Comparison of ENCODE assay signal across 33 mouse cellular contexts in the genomic region with DNA sequence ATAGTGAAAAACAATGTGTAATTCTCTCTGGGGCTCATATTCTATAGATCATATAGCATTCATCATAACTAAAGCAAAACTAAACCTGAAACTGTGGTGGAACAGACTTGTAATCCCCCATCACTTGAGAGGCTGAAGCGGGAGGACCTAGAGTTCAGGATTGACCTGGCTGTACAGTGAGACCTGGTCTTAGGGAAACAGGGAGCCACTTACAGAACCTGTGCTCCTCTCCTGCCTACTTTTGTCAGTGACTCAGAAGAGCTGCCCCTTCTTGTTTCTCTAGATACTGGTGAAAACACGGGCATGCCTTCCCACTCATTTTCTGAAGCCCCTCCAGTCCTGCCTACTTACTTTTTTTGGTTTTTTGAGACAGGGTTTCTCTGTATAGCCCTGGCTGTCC. TPM values are rescaled to one million over a fixed set of nuclear protein-coding genes. Genes with fewer than 3 reads are reported as not detected.
DNase-seq lines count a peak whose midpoint lies in the region; ATAC-seq and TF ChIP-seq lines count a peak whose summit lies in the region.
"Had no signal": no experiment of that assay in that cellular context is flagged by ENCODE, and none has a peak within 500 bp of the region (broad histone marks: within the 10 kb centered on the region; RNA-seq: fewer than 3 reads in every experiment).

No protein-coding gene starts in this region.

- ATAC-seq in liver, embryonic 12.5 days = no peak
- no peak for ATAC-seq in liver, embryonic 11.5 days (replicated peaks; ENCODE audit: low FRiP score)
- peak; percentile 13 for ATAC-seq in granulocyte monocyte progenitor cell, adult 5-6 weeks (replicated peaks; ENCODE audit: poor library complexity, severe bottlenecking)
- ATAC-seq: activated CD4-positive, CD25-positive, alpha-beta regulatory T cell, adult 4 months; forebrain, postnatal 0 days; intestine, postnatal 0 days; midbrain, embryonic 16.5 days had no signal

- no peak overlapping the region for H3K4me2 ChIP-seq in liver, embryonic 12.5 days
- H3K4me2 ChIP-seq in liver, embryonic 11.5 days = no peak overlapping the region
- H3K4me2 ChIP-seq: forebrain, embryonic 12.5 days; heart, embryonic 12.5 days; hindbrain, embryonic 13.5 days; limb, embryonic 15.5 days; liver, embryonic 15.5 days; lung, embryonic 14.5 days; midbrain, embryonic 11.5 days; neural tube, embryonic 13.5 days had no signal

- H3K9me3 ChIP-seq in liver, embryonic 12.5 days (replicated peaks) = no peaks in the 10 kb centered on the region
- no peaks in the 10 kb centered on the region for H3K9me3 ChIP-seq in liver, embryonic 11.5 days (ENCODE audit: control insufficient read depth, low read length)
- no peaks in the 10 kb centered on the region for H3K9me3 ChIP-seq in MEL (replicated peaks; ENCODE audit: insufficient read depth, low read length)
- H3K9me3 ChIP-seq: forebrain, embryonic 12.5 days; G1E; heart, embryonic 12.5 days; hindbrain, embryonic 13.5 days; limb, embryonic 10.5 days; limb, embryonic 15.5 days; liver, embryonic 15.5 days; neural tube, embryonic 13.5 days had no signal

- TF ChIP-seq POLR2A in MEL (IDR thresholded peaks at IDR 0.05; ENCODE audit: control insufficient read depth in 1 of 2, insufficient read depth in 1 of 2, low read depth in 1 of 2, low read length in 2 of 2, poor library complexity in 1 of 2) = peak in 1 of 2 experiments; percentile 11; a peak in 1 of 4 replicates

- no peak for TF ChIP-seq RAD21 in MEL (IDR thresholded peaks at IDR 0.05; ENCODE audit: low read depth, low read length)

- WGBS in liver, embryonic 12.5 days (ENCODE audit: insufficient replicate concordance) = 69% methylated on average over 2 of the region's 2 CpGs
- WGBS in liver, embryonic 11.5 days = 77% methylated on average over 2 of the region's 2 CpGs

- TF ChIP-seq CTCF in MEL (IDR thresholded peaks at IDR 0.05 in 2 of 3, conservative IDR thresholded peaks at IDR 0.05 in 1 of 3; ENCODE audit: control insufficient read depth in 1 of 3, insufficient read depth in 1 of 3, low read depth in 2 of 3, low read length in 3 of 3, poor library complexity in 1 of 3, severe bottlenecking in 1 of 3) = no peak

- H3K36me3 ChIP-seq in liver, embryonic 12.5 days = peaks cover 92% of the 10 kb centered on the region
- peaks cover 28% of the 10 kb centered on the region for H3K36me3 ChIP-seq in liver, embryonic 11.5 days (ENCODE audit: control insufficient read depth, insufficient read depth, low read length)
- peaks cover 7 to 12% of the 10 kb centered on the region in 2 experiments for H3K36me3 ChIP-seq in MEL (ENCODE audit: control insufficient read depth in 1 of 2, insufficient read depth in 2 of 2, low read length in 2 of 2)

- no peak for DNase-seq in liver, embryonic 11.5 days (ENCODE audit: low spot score)
- DNase-seq in MEL (ENCODE audit: low read depth, low spot score) = peak; percentile 50
- no peak for DNase-seq in frontal cortex, adult 2 months (ENCODE audit: extremely low spot score in 1 of 2, low spot score in 1 of 2)
- no peak for DNase-seq in lung, postnatal 36 days
- DNase-seq in right cerebral cortex, adult 18-20 months = no peak
- DNase-seq: adrenal gland, adult 2 months; cerebellum, adult 2 months; gastrocnemius, postnatal 14 days; heart, adult 18-20 months; heart, postnatal 4 days; kidney, postnatal 25 days; lung, embryonic 14.5 days; lung, postnatal 14 days; thymus, adult 2 months; thymus, postnatal 36 days had no signal

- H3K9ac ChIP-seq in liver, embryonic 12.5 days = no peak overlapping the region
- H3K9ac ChIP-seq in liver, embryonic 11.5 days (ENCODE audit: low read depth, low read length) = no peak overlapping the region
- no peak overlapping the region for H3K9ac ChIP-seq in MEL (ENCODE audit: control insufficient read depth, low read depth, low read length, poor library complexity, severe bottlenecking)
- H3K9ac ChIP-seq: forebrain, embryonic 12.5 days; forebrain, postnatal 0 days; heart, embryonic 12.5 days; hindbrain, embryonic 13.5 days; limb, embryonic 15.5 days; liver, embryonic 15.5 days; lung, embryonic 14.5 days had no signal

- no peak overlapping the region for H3K4me3 ChIP-seq in liver, embryonic 12.5 days
- no peak overlapping the region for H3K4me3 ChIP-seq in liver, embryonic 11.5 days (ENCODE audit: low read depth, low read length)
- H3K4me3 ChIP-seq in MEL (ENCODE audit: control insufficient read depth in 1 of 2, insufficient read depth in 1 of 2, low read depth in 2 of 2, low read length in 2 of 2) = no peak overlapping the region
- H3K4me3 ChIP-seq: forebrain, embryonic 12.5 days; heart, embryonic 12.5 days; hindbrain, embryonic 13.5 days; limb, embryonic 10.5 days; limb, embryonic 15.5 days; liver, embryonic 15.5 days; neural tube, embryonic 13.5 days had no signal

- peaks cover 12% of the 10 kb centered on the region for H3K4me1 ChIP-seq in liver, embryonic 12.5 days
- 0 out of 2 replicates have a peak, but pooled peaks cover 4% of the 10 kb centered on the region for H3K4me1 ChIP-seq in liver, embryonic 11.5 days (replicated peaks; ENCODE audit: control insufficient read depth, insufficient read depth, low read length)
- H3K4me1 ChIP-seq in MEL (ENCODE audit: control insufficient read depth in 1 of 2, insufficient read depth in 2 of 2, low read length in 2 of 2) = no peaks in the 10 kb centered on the region

- peak overlapping the region; percentile 51; the same call in 1 of the 2 replicates for H3K27ac ChIP-seq in liver, embryonic 12.5 days
- H3K27ac ChIP-seq in liver, embryonic 11.5 days (ENCODE audit: low read depth, low read length) = no peak overlapping the region
- no peak overlapping the region for H3K27ac ChIP-seq in MEL (ENCODE audit: control insufficient read depth, low read depth, low read length)
- H3K27ac ChIP-seq: forebrain, embryonic 12.5 days; limb, embryonic 10.5 days; limb, embryonic 15.5 days; neural tube, embryonic 13.5 days had no signal

- peaks cover 10% of the 10 kb centered on the region for H3K79me2 ChIP-seq in MEL (ENCODE audit: control insufficient read depth, insufficient read depth, low read length, poor library complexity)

- TF ChIP-seq EP300 in MEL (IDR thresholded peaks at IDR 0.05; ENCODE audit: low read depth in 1 of 2, low read length in 2 of 2) = no peak

- H3K27me3 ChIP-seq in liver, embryonic 12.5 days (replicated peaks) = no peaks in the 10 kb centered on the region
- no peaks in the 10 kb centered on the region for H3K27me3 ChIP-seq in liver, embryonic 11.5 days (replicated peaks; ENCODE audit: control insufficient read depth, insufficient read depth, low read length)
- no peaks in the 10 kb centered on the region for H3K27me3 ChIP-seq in MEL (ENCODE audit: control insufficient read depth in 1 of 2, insufficient read depth in 2 of 2, low read length in 2 of 2)
- H3K27me3 ChIP-seq: CH12.LX; forebrain, embryonic 12.5 days; heart, embryonic 12.5 days; hindbrain, embryonic 13.5 days; limb, embryonic 15.5 days; liver, embryonic 15.5 days; neural tube, embryonic 13.5 days had no signal

TF ChIP-seq in MEL, 35 proteins besides CTCF, POLR2A, EP300 and RAD21:
- TF ChIP-seq ZC3H11A (IDR thresholded peaks at IDR 0.05; ENCODE audit: low read depth, low read length) (no peak), ZMIZ1 (IDR thresholded peaks at IDR 0.05; ENCODE audit: low read depth, low read length) (peak; percentile 32; the same call in 1 of the 2 replicates)

RNA-seq across cellular contexts. Expression of a gene that starts 14.7 kb away (rescaled TPM):
- 2,705 and 2,706 TPM in 2 replicates for polyA plus RNA-seq in liver, embryonic 12.5 days (2016; fragmentation: Nextera tagmentation; extraction: Ambion mirVana)
- polyA plus RNA-seq in liver, embryonic 11.5 days (2014; fragmentation: Nextera tagmentation; extraction: Ambion mirVana) = 4,536 and 4,551 TPM in 2 replicates
- 11,891 and 13,182 TPM in 2 replicates for total RNA-seq in MEL (2012; rRNA removed)
- over 10,000 TPM; 11,701 to 60,504 TPM for polyA plus RNA-seq in MEL (2012; ENCODE audit: insufficient read depth in 1 of 2, insufficient read length in 2 of 2, low read depth in 1 of 2, low replicate concordance in 2 of 2, missing spikeins in 1 of 2)
- 11,615 and 12,636 TPM in 2 replicates for total RNA-seq in granulocyte monocyte progenitor cell, adult 5-6 weeks (2014; fragmentation: Nextera tagmentation)
- 9,337 and 10,965 TPM in 2 replicates for total RNA-seq in granulocyte monocyte progenitor cell, adult 5-6 weeks (2017)
- 3,478 and 3,677 TPM in 2 replicates for polyA plus RNA-seq in frontal cortex, adult 2 months (2012; rRNA removed)

RNA-seq across cellular contexts. Expression of a gene that starts 25.7 kb away (rescaled TPM):
- 1.0 and 1.1 TPM in 2 replicates for polyA plus RNA-seq in liver, embryonic 12.5 days (2016; fragmentation: Nextera tagmentation; extraction: Ambion mirVana)
- 0.96 and 1.2 TPM in 2 replicates for polyA plus RNA-seq in liver, embryonic 11.5 days (2014; fragmentation: Nextera tagmentation; extraction: Ambion mirVana)
- 1.0 and 1.8 TPM in 2 replicates for total RNA-seq in MEL (2012; rRNA removed)
- polyA plus RNA-seq in MEL (2012; ENCODE audit: insufficient read depth in 1 of 2, insufficient read length in 2 of 2, low read depth in 1 of 2, low replicate concordance in 2 of 2, missing spikeins in 1 of 2) = under 1 TPM in 1 of 2 experiments, not detected in 1; 0.36 TPM
- not detected in 2 replicates for total RNA-seq in granulocyte monocyte progenitor cell, adult 5-6 weeks (2014; fragmentation: Nextera tagmentation)
- total RNA-seq in granulocyte monocyte progenitor cell, adult 5-6 weeks (2017) = 0.46 TPM in 1 of 2 replicates, not detected in the other
- polyA plus RNA-seq in frontal cortex, adult 2 months (2012; rRNA removed) = 0.68 and 0.80 TPM in 2 replicates
- total RNA-seq: adrenal gland, adult 2 months; G1E; gastrocnemius, postnatal 14 days; heart, adult 18-20 months; heart, postnatal 4 days; megakaryocyte progenitor cell, adult 5-6 weeks had no signal
- polyA plus RNA-seq: activated CD4-positive, CD25-positive, alpha-beta regulatory T cell, adult 4 months; C2C12 had no signal

RNA-seq across cellular contexts. Expression of a gene that starts 26.3 kb away (rescaled TPM):
- polyA plus RNA-seq in liver, embryonic 12.5 days (2016; fragmentation: Nextera tagmentation; extraction: Ambion mirVana) = 29.3 and 33.3 TPM in 2 replicates
- polyA plus RNA-seq in liver, embryonic 11.5 days (2014; fragmentation: Nextera tagmentation; extraction: Ambion mirVana) = 43.0 and 44.4 TPM in 2 replicates
- 28.7 and 32.3 TPM in 2 replicates for total RNA-seq in MEL (2012; rRNA removed)
- 10 to 100 TPM in 1 of 2 experiments, not detected in 1; 27.7 TPM for polyA plus RNA-seq in MEL (2012; ENCODE audit: insufficient read depth in 1 of 2, insufficient read length in 2 of 2, low read depth in 1 of 2, low replicate concordance in 2 of 2, missing spikeins in 1 of 2)
- 27.8 and 43.2 TPM in 2 replicates for total RNA-seq in granulocyte monocyte progenitor cell, adult 5-6 weeks (2014; fragmentation: Nextera tagmentation)
- 30.2 and 31.5 TPM in 2 replicates for total RNA-seq in granulocyte monocyte progenitor cell, adult 5-6 weeks (2017)
- 27.5 and 33.9 TPM in 2 replicates for polyA plus RNA-seq in frontal cortex, adult 2 months (2012; rRNA removed)

RNA-seq across cellular contexts. Expression of a gene that starts 31.2 kb away (rescaled TPM):
- polyA plus RNA-seq in liver, embryonic 12.5 days (2016; fragmentation: Nextera tagmentation; extraction: Ambion mirVana) = 1.4 and 1.5 TPM in 2 replicates
- 0.85 and 1.3 TPM in 2 replicates for polyA plus RNA-seq in liver, embryonic 11.5 days (2014; fragmentation: Nextera tagmentation; extraction: Ambion mirVana)
- total RNA-seq in MEL (2012; rRNA removed) = 12.9 and 19.0 TPM in 2 replicates
- polyA plus RNA-seq in MEL (2012; ENCODE audit: insufficient read depth in 1 of 2, insufficient read length in 2 of 2, low read depth in 1 of 2, low replicate concordance in 2 of 2, missing spikeins in 1 of 2) = 10 to 100 TPM in 1 of 2 experiments, not detected in 1; 20.9 TPM
- 23.1 and 24.9 TPM in 2 replicates for total RNA-seq in granulocyte monocyte progenitor cell, adult 5-6 weeks (2014; fragmentation: Nextera tagmentation)
- total RNA-seq in granulocyte monocyte progenitor cell, adult 5-6 weeks (2017) = 20.1 and 23.2 TPM in 2 replicates
- 0.59 and 0.90 TPM in 2 replicates for polyA plus RNA-seq in frontal cortex, adult 2 months (2012; rRNA removed)
- total RNA-seq: CH12.LX had no signal
